Mouse (Mus musculus) E14TG2a.4 (cell line): ENCODE results near the gene Spa17.

Experiments used
- H3K27me3 ChIP-seq: 2 replicates; pipeline ENCODE4 v1.6.1; 2014; ENCODE audit warnings: low read length, control low read depth; ENCODE audit not compliant: insufficient read depth
- H3K36me3 ChIP-seq: 2 replicates; pipeline ENCODE4 v1.6.1; 2014; ENCODE audit warnings: low read length, control low read depth; ENCODE audit not compliant: insufficient read depth
- H3K4me1 ChIP-seq: replicated peaks from 2 replicates; pipeline ENCODE4 v1.6.1; 2014; ENCODE audit warnings: low read depth, low read length, control low read depth
- H3K4me3 ChIP-seq: replicated peaks from 2 replicates; pipeline ENCODE4 v1.5.1; 2014; ENCODE audit warnings: mild to moderate bottlenecking, low read length
- H3K9me3 ChIP-seq: 2 replicates; pipeline ENCODE4 v1.6.1; 2014; ENCODE audit warnings: low read length, control low read depth
- CTCF ChIP-seq: conservative IDR thresholded peaks from 2 replicates; pipeline ENCODE4 v1.5.1; 2014; ENCODE audit warnings: low read length
- NANOG ChIP-seq: IDR thresholded peaks from 2 replicates; pipeline ENCODE4 v1.6.1; 2014; ENCODE audit warnings: borderline replicate concordance, low read length, mixed read lengths
- POU5F1 ChIP-seq: IDR thresholded peaks from 2 replicates; pipeline ENCODE4 v1.6.1; 2014; ENCODE audit warnings: low read length, borderline replicate concordance

The Spa17 gene

GRCm38 (mm10) chr9:37583594-37583993 is 29.9 kb downstream of the Spa17 start:
- Histone ChIP-seq H3K36me3 (no peaks in the 10 kb centered on the region), H3K4me1 (no peaks in the 10 kb centered on the region), H3K27me3 (no peaks in the 10 kb centered on the region), H3K9me3 (no peaks in the 10 kb centered on the region), H3K4me3 (no peak overlapping the region)
- TF ChIP-seq CTCF (no peak), POU5F1 (no peak), NANOG (no peak)

- Histone ChIP-seq H3K27me3 (peaks cover 9% of the 10 kb centered on the region), H3K36me3 (no peaks in the 10 kb centered on the region), H3K4me3 (peak overlapping the region; percentile 59), H3K9me3 (no peaks in the 10 kb centered on the region), H3K4me1 (peaks cover 8% of the 10 kb centered on the region)
- TF ChIP-seq CTCF (no peak), NANOG (no peak), POU5F1 (no peak)
These were observed 37.0 kb downstream of the Spa17 start for GRCm38 (mm10) chr9:37576436-37576930.

- TF ChIP-seq NANOG = no peak
- no peak for TF ChIP-seq POU5F1
- no peak for TF ChIP-seq CTCF
- Histone ChIP-seq H3K4me1 (peaks cover 8% of the 10 kb centered on the region), H3K36me3 (no peaks in the 10 kb centered on the region)
These were observed 41.2 kb downstream of the Spa17 start for GRCm38 (mm10) chr9:37572204-37572876.

GRCm38 (mm10) chr9:37569231-37569835 is 44.2 kb downstream of the Spa17 start:
- Histone ChIP-seq H3K27me3 (peaks cover 30% of the 10 kb centered on the region), H3K4me1 (no peaks in the 10 kb centered on the region), H3K36me3 (no peaks in the 10 kb centered on the region), H3K4me3 (no peak overlapping the region), H3K9me3 (no peaks in the 10 kb centered on the region)
- no peak for TF ChIP-seq POU5F1
- no peak for TF ChIP-seq NANOG
- TF ChIP-seq CTCF = no peak

More at GRCm38 (mm10) chr9:37572204-37572876, 41.2 kb downstream of the Spa17 start:
- no peaks in the 10 kb centered on the region for H3K9me3 ChIP-seq
- peaks cover 23% of the 10 kb centered on the region for H3K27me3 ChIP-seq
- no peak overlapping the region for H3K4me3 ChIP-seq

GRCm38 (mm10) chr9:37568605-37569214 is 44.8 kb downstream of the Spa17 start:
- TF ChIP-seq POU5F1 = no peak
- TF ChIP-seq NANOG = no peak
- TF ChIP-seq CTCF = no peak
- Histone ChIP-seq H3K27me3 (peaks cover 30% of the 10 kb centered on the region), H3K4me1 (no peaks in the 10 kb centered on the region), H3K9me3 (no peaks in the 10 kb centered on the region), H3K4me3 (no peak overlapping the region), H3K36me3 (no peaks in the 10 kb centered on the region)

GRCm38 (mm10) chr9:37567892-37568604 is 45.5 kb downstream of the Spa17 start:
- Histone ChIP-seq H3K27me3 (peaks cover 30% of the 10 kb centered on the region), H3K4me3 (no peak overlapping the region), H3K9me3 (no peaks in the 10 kb centered on the region), H3K4me1 (no peaks in the 10 kb centered on the region), H3K36me3 (no peaks in the 10 kb centered on the region)
- TF ChIP-seq CTCF (no peak), POU5F1 (no peak), NANOG (no peak)

- no peaks in the 10 kb centered on the region for H3K36me3 ChIP-seq
- TF ChIP-seq NANOG = no peak
- no peak for TF ChIP-seq CTCF
- TF ChIP-seq POU5F1 = no peak
- no peak overlapping the region for H3K4me3 ChIP-seq
- H3K9me3 ChIP-seq = no peaks in the 10 kb centered on the region
- no peaks in the 10 kb centered on the region for H3K4me1 ChIP-seq
- peaks cover 25% of the 10 kb centered on the region for H3K27me3 ChIP-seq
These were observed 46.1 kb downstream of the Spa17 start for GRCm38 (mm10) chr9:37567454-37567853.

GRCm38 (mm10) chr9:37567019-37567418 is 46.5 kb downstream of the Spa17 start:
- no peak overlapping the region for H3K4me3 ChIP-seq
- no peaks in the 10 kb centered on the region for H3K4me1 ChIP-seq

More at GRCm38 (mm10) chr9:37567019-37567418, 46.5 kb downstream of the Spa17 start:
- H3K36me3 ChIP-seq = no peaks in the 10 kb centered on the region
- no peaks in the 10 kb centered on the region for H3K9me3 ChIP-seq
- H3K27me3 ChIP-seq = peaks cover 22% of the 10 kb centered on the region
- TF ChIP-seq NANOG (no peak), POU5F1 (no peak), CTCF (no peak)
